Mouse (Mus musculus) kidney, adult 2 months (tissue): Measurements from ENCODE around the gene Tcl1b5.

Experiments
- CTCF ChIP-seq: fragments of 200-500 bp; conservative IDR thresholded peaks from 2 replicates; pipeline ENCODE4 v1.5.1; 2011; ENCODE audit warnings: low read depth, mild to moderate bottlenecking, control low read depth, low read length, moderate library complexity, mixed read lengths; ENCODE audit not compliant: insufficient read depth, insufficient read length
- POLR2A ChIP-seq: fragments of 200-500 bp; IDR thresholded peaks from one replicate; pipeline ENCODE4 v1.6.1; 2011; ENCODE audit warnings: low read depth, low read length, control low read depth

GRCm38 (mm10) chr12:105209231-105209630 lies 33.1 kb downstream of the Tcl1b5 start:
- TF ChIP-seq CTCF (no peak), POLR2A (no peak)
